Mouse (Mus musculus): Measurements from ENCODE around the gene Tnip1. TPM values are rescaled to one million over a fixed set of nuclear protein-coding genes. Genes with fewer than 3 reads are reported as not detected.

Tnip1 gene
- polyA plus RNA-seq, 1 experiment from 2014 or later: 13.2 TPM

DNA sequence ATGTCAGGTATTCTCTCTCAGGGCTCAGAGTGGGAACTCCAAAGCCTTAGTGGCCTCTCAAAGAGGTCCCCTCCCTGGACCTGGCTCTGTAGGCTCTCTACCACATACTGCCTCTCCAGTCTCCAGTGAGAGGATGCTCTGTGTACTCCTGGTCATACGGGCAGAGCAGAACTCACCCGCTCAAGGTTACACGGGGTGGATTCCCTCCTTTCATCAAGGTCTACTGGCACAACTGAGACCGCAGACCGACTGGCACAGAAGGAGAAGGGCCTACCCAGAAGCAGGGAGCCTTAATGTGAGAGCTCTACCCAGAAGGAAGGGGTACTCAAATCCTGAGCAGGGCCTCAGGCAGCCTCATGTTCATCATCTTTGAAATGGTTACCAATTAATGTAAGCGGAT lies 30.2 kb downstream of the Tnip1 start:
- no peak overlapping the region for H3K4me3 ChIP-seq (replicated peaks; ENCODE audit: low read length)

DNA sequence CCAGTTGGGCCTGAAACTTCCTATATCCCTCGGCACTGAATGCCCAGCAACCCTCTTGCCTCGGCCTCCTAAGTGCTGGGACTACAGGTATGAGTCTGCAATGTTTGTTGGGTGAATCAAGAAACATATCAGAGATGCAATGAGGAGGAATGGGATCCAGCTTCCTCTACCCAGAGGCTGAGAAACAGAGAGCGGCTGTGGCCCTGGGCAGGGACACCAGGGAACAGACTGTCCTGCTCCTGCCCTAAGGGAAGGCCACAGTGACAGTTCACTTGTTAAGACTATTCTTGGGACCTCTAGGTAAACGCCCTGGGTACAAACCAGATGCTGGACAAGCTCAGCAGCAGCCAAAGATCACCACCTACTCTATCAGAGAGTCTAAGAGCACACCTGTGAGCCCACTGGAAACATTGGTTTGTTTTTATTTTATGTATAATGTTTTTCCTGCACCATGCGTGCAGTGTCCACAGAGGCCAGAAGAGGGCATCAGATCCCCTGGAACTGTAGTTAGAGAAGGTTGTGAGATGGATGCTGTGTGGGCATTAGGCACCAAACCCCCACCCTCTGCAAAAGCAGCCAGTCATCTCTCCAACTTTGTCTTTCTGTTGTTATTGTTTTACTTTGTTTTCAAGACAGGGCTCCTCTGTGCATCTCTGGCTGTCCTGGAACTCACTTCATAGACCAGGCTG lies 31.2 kb downstream of the Tnip1 start:
- WGBS: 62% methylated on average over 5 of the region's 5 CpGs

More for the DNA sequence above, 30.2 kb downstream of the Tnip1 start:
- ATAC-seq: no peak
- WGBS: 91% methylated on average over 6 of the region's 6 CpGs
- Histone ChIP-seq H3K4me1 (replicated peaks; ENCODE audit: control insufficient read depth, insufficient read depth, low read length) (peaks cover 8% of the 10 kb centered on the region; the same call in 1 of the 2 replicates), H3K27me3 (replicated peaks; ENCODE audit: control insufficient read depth, insufficient read depth, low read length) (no peaks in the 10 kb centered on the region), H3K4me2 (ENCODE audit: low read length) (no peak overlapping the region), H3K9me3 (ENCODE audit: control insufficient read depth, low read length) (no peaks in the 10 kb centered on the region), H3K27ac (ENCODE audit: low read length) (no peak overlapping the region), H3K9ac (replicated peaks; ENCODE audit: low read depth, low read length) (no peak overlapping the region), H3K36me3 (ENCODE audit: control insufficient read depth, insufficient read depth) (0 out of 2 replicates have a peak, but pooled peaks cover 3% of the 10 kb centered on the region)

DNA sequence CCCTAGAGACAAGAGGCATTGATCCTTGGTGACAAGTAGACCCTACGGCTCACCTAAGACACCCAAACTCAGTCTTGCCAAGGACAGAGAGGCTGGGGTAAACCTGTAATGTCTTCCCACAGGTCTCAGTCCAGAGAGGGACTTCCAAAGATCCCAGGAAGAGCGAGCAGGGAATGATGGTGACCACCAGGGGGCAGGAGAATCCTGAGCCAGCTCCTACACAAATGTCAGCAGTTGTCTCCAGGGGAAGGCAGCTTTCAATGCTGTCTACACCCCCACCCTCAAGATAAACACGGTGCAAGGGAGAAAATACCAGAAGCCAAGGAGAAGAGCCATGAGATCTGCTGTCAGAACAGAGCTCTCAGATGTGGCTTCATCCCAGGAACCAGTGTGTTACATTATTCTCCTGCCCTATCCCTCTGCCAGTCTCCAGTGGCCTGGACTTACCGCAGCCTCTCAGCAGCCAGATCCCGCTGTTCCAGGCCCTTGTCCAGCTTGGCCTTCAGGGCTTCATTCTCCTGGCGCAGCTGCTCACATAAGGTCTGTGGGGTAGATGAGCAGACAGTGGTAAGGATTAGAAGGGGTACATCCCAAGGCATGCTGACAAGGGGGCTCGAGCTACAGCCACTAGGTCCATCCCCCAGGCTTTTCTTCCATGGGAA lies 32.3 kb downstream of the Tnip1 start:
- Histone ChIP-seq H3K36me3 (ENCODE audit: control insufficient read depth, insufficient read depth) (0 out of 2 replicates have a peak, but pooled peaks cover 5% of the 10 kb centered on the region), H3K4me2 (ENCODE audit: low read length) (no peak overlapping the region), H3K9ac (replicated peaks; ENCODE audit: low read depth, low read length) (no peak overlapping the region), H3K4me1 (replicated peaks; ENCODE audit: control insufficient read depth, insufficient read depth, low read length) (no peaks in the 10 kb centered on the region), H3K27ac (ENCODE audit: low read length) (no peak overlapping the region), H3K27me3 (replicated peaks; ENCODE audit: control insufficient read depth, insufficient read depth, low read length) (no peaks in the 10 kb centered on the region), H3K4me3 (replicated peaks; ENCODE audit: low read length) (no peak overlapping the region), H3K9me3 (ENCODE audit: control insufficient read depth, low read length) (no peaks in the 10 kb centered on the region)
- 67% methylated on average over 7 of the region's 7 CpGs for WGBS
- no peak for ATAC-seq

More for the DNA sequence above, 31.2 kb downstream of the Tnip1 start:
- no peaks in the 10 kb centered on the region for H3K27me3 ChIP-seq (replicated peaks; ENCODE audit: control insufficient read depth, insufficient read depth, low read length)
- H3K9ac ChIP-seq (replicated peaks; ENCODE audit: low read depth, low read length): no peak overlapping the region
- no peak for ATAC-seq
- 0 out of 2 replicates have a peak, but pooled peaks cover 3% of the 10 kb centered on the region for H3K36me3 ChIP-seq (ENCODE audit: control insufficient read depth, insufficient read depth)
- no peak overlapping the region for H3K27ac ChIP-seq (ENCODE audit: low read length)
- no peak overlapping the region for H3K4me2 ChIP-seq (ENCODE audit: low read length)
- H3K9me3 ChIP-seq (ENCODE audit: control insufficient read depth, low read length): no peaks in the 10 kb centered on the region
- no peak overlapping the region for H3K4me3 ChIP-seq (replicated peaks; ENCODE audit: low read length)
- H3K4me1 ChIP-seq (replicated peaks; ENCODE audit: control insufficient read depth, insufficient read depth, low read length): peaks cover 8% of the 10 kb centered on the region; the same call in 1 of the 2 replicates

DNA sequence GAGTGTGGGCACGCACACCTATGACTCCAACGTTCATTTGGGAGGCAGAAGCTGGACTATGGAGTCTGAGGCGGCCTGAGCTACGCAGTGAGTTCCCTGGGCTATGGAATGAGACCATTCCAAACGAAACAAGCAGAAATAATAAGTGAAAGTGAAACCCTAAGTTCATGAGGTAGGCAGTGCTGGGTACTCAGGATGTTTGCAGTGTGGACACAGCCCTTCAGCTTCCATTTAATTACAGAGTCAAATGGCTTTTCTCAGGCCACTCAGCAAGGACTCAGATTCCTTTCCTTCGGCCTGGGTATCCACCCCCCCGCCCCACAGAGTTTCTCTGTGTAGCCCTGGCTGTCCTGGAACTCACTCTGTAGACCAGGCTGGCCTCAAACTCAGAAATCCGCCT lies 33.0 kb downstream of the Tnip1 start:
- Histone ChIP-seq H3K36me3 (ENCODE audit: control insufficient read depth, insufficient read depth) (0 out of 2 replicates have a peak, but pooled peaks cover 5% of the 10 kb centered on the region), H3K27ac (ENCODE audit: low read length) (no peak overlapping the region), H3K4me1 (replicated peaks; ENCODE audit: control insufficient read depth, insufficient read depth, low read length) (no peaks in the 10 kb centered on the region), H3K4me2 (ENCODE audit: low read length) (no peak overlapping the region), H3K9me3 (ENCODE audit: control insufficient read depth, low read length) (no peaks in the 10 kb centered on the region), H3K9ac (replicated peaks; ENCODE audit: low read depth, low read length) (no peak overlapping the region), H3K27me3 (replicated peaks; ENCODE audit: control insufficient read depth, insufficient read depth, low read length) (no peaks in the 10 kb centered on the region), H3K4me3 (replicated peaks; ENCODE audit: low read length) (no peak overlapping the region)
- no peak for ATAC-seq
- 89% methylated on average over 8 of the region's 8 CpGs for WGBS

DNA sequence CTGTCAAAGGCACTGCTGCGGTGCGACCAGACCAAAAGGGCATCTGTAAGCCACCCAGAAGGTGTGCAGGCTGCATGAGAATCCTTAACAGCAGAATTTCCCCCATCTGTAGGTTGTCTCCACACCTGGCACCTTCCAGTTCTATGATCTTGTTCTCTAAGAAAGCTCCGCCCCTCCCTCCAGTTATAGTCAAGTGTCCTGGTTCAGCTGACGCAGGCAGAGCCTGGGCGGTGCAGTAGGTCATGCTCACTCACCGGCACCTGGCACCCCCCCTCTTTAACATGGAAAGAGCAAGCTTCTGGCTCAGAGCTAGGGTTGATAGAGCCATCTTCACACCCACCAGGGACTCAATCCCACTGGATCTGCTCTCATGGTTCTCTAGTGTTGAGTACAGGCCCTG lies 33.4 kb downstream of the Tnip1 start:
- WGBS: 95% methylated on average over 6 of the region's 6 CpGs
- Histone ChIP-seq H3K9me3 (ENCODE audit: control insufficient read depth, low read length) (no peaks in the 10 kb centered on the region), H3K36me3 (ENCODE audit: control insufficient read depth, insufficient read depth) (0 out of 2 replicates have a peak, but pooled peaks cover 5% of the 10 kb centered on the region), H3K4me3 (replicated peaks; ENCODE audit: low read length) (no peak overlapping the region), H3K27ac (ENCODE audit: low read length) (no peak overlapping the region), H3K9ac (replicated peaks; ENCODE audit: low read depth, low read length) (no peak overlapping the region), H3K4me2 (ENCODE audit: low read length) (no peak overlapping the region), H3K27me3 (replicated peaks; ENCODE audit: control insufficient read depth, insufficient read depth, low read length) (no peaks in the 10 kb centered on the region), H3K4me1 (replicated peaks; ENCODE audit: control insufficient read depth, insufficient read depth, low read length) (no peaks in the 10 kb centered on the region)
- ATAC-seq: no peak

DNA sequence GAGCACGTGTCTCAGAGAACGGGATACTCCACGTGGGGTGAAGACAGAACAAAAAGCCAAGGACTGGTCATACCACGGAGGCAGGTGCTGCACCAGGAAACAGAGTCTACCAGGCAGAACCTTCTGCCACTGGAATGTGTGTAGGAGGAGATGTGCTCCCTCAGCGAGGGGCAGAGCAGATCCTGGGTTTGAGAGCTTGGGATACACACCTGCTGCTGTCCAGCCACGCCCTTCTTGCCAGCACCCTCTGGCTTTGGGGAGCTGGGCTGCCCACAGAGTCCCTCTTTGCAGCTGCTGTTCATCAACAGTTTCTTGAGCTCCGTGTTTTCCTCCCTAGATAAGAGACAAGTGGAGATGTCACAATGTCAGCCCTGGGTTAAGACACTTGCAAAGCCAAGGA lies 33.8 kb downstream of the Tnip1 start:
- Histone ChIP-seq H3K4me1 (replicated peaks; ENCODE audit: control insufficient read depth, insufficient read depth, low read length) (no peaks in the 10 kb centered on the region), H3K9me3 (ENCODE audit: control insufficient read depth, low read length) (no peaks in the 10 kb centered on the region), H3K4me2 (ENCODE audit: low read length) (no peak overlapping the region), H3K27me3 (replicated peaks; ENCODE audit: control insufficient read depth, insufficient read depth, low read length) (no peaks in the 10 kb centered on the region), H3K27ac (ENCODE audit: low read length) (no peak overlapping the region), H3K36me3 (ENCODE audit: control insufficient read depth, insufficient read depth) (0 out of 2 replicates have a peak, but pooled peaks cover 5% of the 10 kb centered on the region), H3K4me3 (replicated peaks; ENCODE audit: low read length) (no peak overlapping the region), H3K9ac (replicated peaks; ENCODE audit: low read depth, low read length) (no peak overlapping the region)
- 82% methylated on average over 7 of the region's 7 CpGs for WGBS
- ATAC-seq: no peak

DNA sequence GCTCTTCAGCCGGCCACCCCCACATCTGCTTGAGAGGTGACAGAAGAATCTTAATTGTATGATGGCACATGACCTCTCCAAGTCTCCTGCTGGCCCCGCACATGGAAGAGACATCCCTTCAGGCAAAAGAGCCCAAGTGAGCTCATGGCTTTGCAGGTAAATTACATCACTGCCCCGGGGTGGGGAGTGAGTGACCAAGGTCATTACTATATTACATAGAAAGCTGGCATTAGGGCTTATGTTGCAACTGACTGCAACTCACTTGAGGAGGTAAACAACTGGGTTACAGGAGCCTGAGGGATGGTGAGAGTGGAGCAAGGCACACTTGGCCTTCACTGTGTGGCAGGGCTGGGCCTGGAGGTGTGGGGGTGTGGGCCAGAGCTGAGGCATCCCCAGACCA lies 34.5 kb downstream of the Tnip1 start:
- Histone ChIP-seq H3K36me3 (ENCODE audit: control insufficient read depth, insufficient read depth) (0 out of 2 replicates have a peak, but pooled peaks cover 2% of the 10 kb centered on the region), H3K4me1 (replicated peaks; ENCODE audit: control insufficient read depth, insufficient read depth, low read length) (no peaks in the 10 kb centered on the region), H3K9me3 (ENCODE audit: control insufficient read depth, low read length) (no peaks in the 10 kb centered on the region), H3K27ac (ENCODE audit: low read length) (no peak overlapping the region), H3K4me2 (ENCODE audit: low read length) (no peak overlapping the region), H3K9ac (replicated peaks; ENCODE audit: low read depth, low read length) (no peak overlapping the region), H3K27me3 (replicated peaks; ENCODE audit: control insufficient read depth, insufficient read depth, low read length) (no peaks in the 10 kb centered on the region), H3K4me3 (replicated peaks; ENCODE audit: low read length) (no peak overlapping the region)
- WGBS: 94% methylated on average over 3 of the region's 3 CpGs
- no peak for ATAC-seq

DNA sequence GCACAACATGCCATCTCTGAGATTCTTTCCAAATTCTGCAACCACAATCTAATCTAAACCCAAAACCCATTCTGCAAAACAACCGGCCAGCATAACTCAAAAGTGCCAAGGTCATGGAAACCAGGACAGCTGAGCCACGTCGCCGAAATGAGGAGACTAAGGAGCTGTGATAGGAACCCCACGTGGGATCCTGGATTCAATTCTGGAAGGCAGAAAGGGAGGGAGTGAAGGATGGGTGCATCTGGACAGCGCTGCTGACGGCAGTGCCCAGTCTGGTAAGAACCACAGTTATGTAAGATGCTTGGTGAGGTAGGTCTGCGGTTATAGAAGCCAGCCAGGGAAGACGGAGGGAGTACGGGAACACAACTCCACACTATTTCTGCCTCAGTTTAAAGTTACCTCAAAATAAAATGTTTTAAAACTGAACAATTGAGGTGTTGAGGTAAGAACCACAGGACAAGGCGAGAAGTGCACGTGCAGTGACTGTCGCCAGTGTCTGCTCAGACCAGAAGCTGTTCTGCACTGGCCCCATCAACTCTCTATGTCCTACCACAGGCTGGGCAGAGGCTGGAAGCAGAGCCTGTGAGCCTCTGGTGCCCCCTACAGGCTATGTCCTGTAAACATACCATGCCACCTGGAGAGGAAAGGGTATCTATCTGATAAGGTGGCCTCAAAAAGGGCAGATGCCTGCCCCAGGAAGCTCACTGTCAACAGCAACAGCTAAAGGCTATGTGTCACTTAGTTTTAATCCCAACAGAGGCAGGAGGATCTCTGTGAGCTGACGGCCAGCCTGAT lies 35.2 kb downstream of the Tnip1 start:
- H3K9me3 ChIP-seq (ENCODE audit: control insufficient read depth, low read length): no peaks in the 10 kb centered on the region
- peaks cover 2% of the 10 kb centered on the region; the same call in 1 of the 2 replicates for H3K36me3 ChIP-seq (ENCODE audit: control insufficient read depth, insufficient read depth)
- WGBS: 81% methylated on average over 14 of the region's 14 CpGs
- H3K4me1 ChIP-seq (replicated peaks; ENCODE audit: control insufficient read depth, insufficient read depth, low read length): no peaks in the 10 kb centered on the region
- no peak overlapping the region for H3K4me3 ChIP-seq (replicated peaks; ENCODE audit: low read length)
- ATAC-seq: peak; percentile 52; the same call in 1 of the 2 replicates
- H3K4me2 ChIP-seq (ENCODE audit: low read length): no peak overlapping the region
- no peak overlapping the region for H3K27ac ChIP-seq (ENCODE audit: low read length)
- no peak overlapping the region for H3K9ac ChIP-seq (replicated peaks; ENCODE audit: low read depth, low read length)
- no peaks in the 10 kb centered on the region for H3K27me3 ChIP-seq (replicated peaks; ENCODE audit: control insufficient read depth, insufficient read depth, low read length)

DNA sequence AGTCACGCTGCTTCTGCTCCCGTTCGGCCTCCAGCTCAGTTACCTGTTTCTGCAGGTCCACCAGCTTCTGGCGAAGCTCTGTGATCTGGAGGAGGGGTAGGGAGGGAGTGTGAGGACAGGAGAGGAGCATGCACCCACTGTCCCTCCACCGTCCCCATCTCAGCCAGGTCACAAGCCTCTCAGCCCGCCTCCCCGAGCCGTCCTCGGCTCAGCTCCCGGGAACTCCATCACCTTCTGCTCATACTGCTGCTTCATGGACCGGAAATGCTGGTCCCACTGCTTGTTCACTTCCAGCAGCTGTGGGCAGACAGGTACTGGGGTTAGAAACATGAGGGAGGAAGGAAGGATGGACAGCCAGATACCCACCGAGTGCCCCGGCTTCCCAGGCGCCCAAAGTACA lies 38.6 kb downstream of the Tnip1 start:
- Histone ChIP-seq H3K9me3 (ENCODE audit: control insufficient read depth, low read length) (no peaks in the 10 kb centered on the region), H3K36me3 (ENCODE audit: control insufficient read depth, insufficient read depth) (peaks cover 2% of the 10 kb centered on the region; the same call in 1 of the 2 replicates)

More for the DNA sequence above, 38.6 kb downstream of the Tnip1 start:
- no peak overlapping the region for H3K4me2 ChIP-seq (ENCODE audit: low read length)
- no peak overlapping the region for H3K27ac ChIP-seq (ENCODE audit: low read length)
- no peak overlapping the region for H3K9ac ChIP-seq (replicated peaks; ENCODE audit: low read depth, low read length)
- no peak overlapping the region for H3K4me3 ChIP-seq (replicated peaks; ENCODE audit: low read length)
- WGBS: 92% methylated on average over 14 of the region's 14 CpGs
- no peaks in the 10 kb centered on the region for H3K27me3 ChIP-seq (replicated peaks; ENCODE audit: control insufficient read depth, insufficient read depth, low read length)
- ATAC-seq: no peak
- no peaks in the 10 kb centered on the region for H3K4me1 ChIP-seq (replicated peaks; ENCODE audit: control insufficient read depth, insufficient read depth, low read length)
